Mouse (Mus musculus) layer of hippocampus, postnatal 25 days (tissue): ENCODE measurements around the gene Akap2. TPM values are rescaled to one million over a fixed set of nuclear protein-coding genes. Genes with fewer than 3 reads are reported as not detected.

Experiments
- DNase-seq, 2 experiments: peaks; one replicate each; pipeline ENCODE4 v3.0.0; 2022; ENCODE audit warnings: mixed read lengths in 2 of 2, low spot score in 1 of 2; ENCODE audit errors: extremely low spot score in 1 of 2
- total RNA-seq, 2 experiments: library from RNA; stranded (reverse); gene quantifications; 2 replicates each; pipeline ENCODE4 v1.2.3; 2021

Akap2 gene
- total RNA-seq, 2 experiments from 2014 or later: 42.3 to 42.5 TPM

- no peak for DNase-seq
Measured at GRCm38 (mm10) chr4:57930559-57931170, 213.2 kb downstream of the Akap2 start.

- no peak for DNase-seq
Measured at GRCm38 (mm10) chr4:57934181-57934580, 216.7 kb downstream of the Akap2 start.

GRCm38 (mm10) chr4:57937292-57937691, 219.8 kb downstream of the Akap2 start:
- no peak for DNase-seq

GRCm38 (mm10) chr4:57940631-57941030, 223.2 kb downstream of the Akap2 start:
- no peak for DNase-seq

- no peak for DNase-seq
Measured at GRCm38 (mm10) chr4:57942892-57943291, 225.4 kb downstream of the Akap2 start.

Other genes starting within 250 kb of the Akap2 start
- 10 to 100 TPM; 23.4 to 28.3 TPM for gene Pakap, start 149.5 kb upstream of the Akap2 start, total RNA-seq
- under 1 TPM; 0.39 to 0.42 TPM for gene D630039A03Rik, start 198.6 kb downstream of the Akap2 start, total RNA-seq
- 100 to 1,000 TPM; 108 to 121 TPM for gene Txn1, start 238.8 kb downstream of the Akap2 start, total RNA-seq